Mouse (Mus musculus) kidney, adult 2 months (tissue): ENCODE data around the gene BC005537.

Experiments used
- CTCF ChIP-seq: fragments of 200-500 bp; conservative IDR thresholded peaks from 2 replicates; pipeline ENCODE4 v1.5.1; 2011; ENCODE audit warnings: low read depth, mild to moderate bottlenecking, control low read depth, low read length, moderate library complexity, mixed read lengths; ENCODE audit not compliant: insufficient read depth, insufficient read length
- POLR2A ChIP-seq: fragments of 200-500 bp; IDR thresholded peaks from one replicate; pipeline ENCODE4 v1.6.1; 2011; ENCODE audit warnings: low read depth, low read length, control low read depth

GRCm38 (mm10) chr13:24862021-24862420 lies 60.6 kb downstream of the BC005537 start:
- no peak for TF ChIP-seq CTCF
- no peak for TF ChIP-seq POLR2A
